Comparison of ENCODE assay signal across 21 mouse cellular contexts in the genomic region with DNA sequence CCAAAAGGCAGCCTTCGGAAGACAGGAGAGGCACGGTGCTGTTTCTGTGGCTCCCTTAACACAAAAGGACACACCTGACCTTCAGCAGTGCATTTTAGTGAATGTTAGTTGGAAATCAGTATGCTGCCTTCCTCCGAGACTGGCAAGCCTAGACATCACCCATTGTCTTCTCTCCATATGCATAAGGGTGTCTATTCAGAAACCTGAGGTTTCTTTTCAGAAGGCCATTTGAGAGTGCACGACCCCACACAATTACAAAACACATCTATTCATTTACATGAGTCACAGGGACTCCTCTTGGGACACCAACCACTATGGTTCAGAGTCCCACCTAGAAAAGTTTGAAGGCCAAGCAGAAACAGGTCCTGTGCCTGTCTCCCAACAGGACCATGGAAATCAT.
DNase-seq lines count a peak whose midpoint lies in the region; ATAC-seq and TF ChIP-seq lines count a peak whose summit lies in the region.
"Had no signal": no experiment of that assay in that cellular context is flagged by ENCODE, and none has a peak within 500 bp of the region (broad histone marks: within the 10 kb centered on the region; RNA-seq: fewer than 3 reads in every experiment).

No protein-coding gene starts in this region.

- no peaks in the 10 kb centered on the region for H3K9me3 ChIP-seq in hindbrain, embryonic 12.5 days (replicated peaks)
- H3K9me3 ChIP-seq in hindbrain, embryonic 10.5 days: 0 out of 2 replicates have a peak, but pooled peaks cover 3% of the 10 kb centered on the region
- no peaks in the 10 kb centered on the region for H3K9me3 ChIP-seq in midbrain, embryonic 13.5 days
- H3K9me3 ChIP-seq in midbrain, embryonic 16.5 days (replicated peaks; ENCODE audit: control insufficient read depth, low read length, poor library complexity, severe bottlenecking): no peaks in the 10 kb centered on the region
- H3K9me3 ChIP-seq in midbrain, postnatal 0 days (ENCODE audit: low read length): no peaks in the 10 kb centered on the region
- H3K9me3 ChIP-seq: embryonic facial prominence, embryonic 12.5 days; forebrain, embryonic 15.5 days; heart, embryonic 10.5 days; heart, embryonic 15.5 days had no signal

- 51% methylated on average over 4 of the region's 4 CpGs for WGBS in hindbrain, embryonic 12.5 days
- 46% methylated on average over 4 of the region's 4 CpGs for WGBS in hindbrain, embryonic 10.5 days
- 56% methylated on average over 4 of the region's 4 CpGs for WGBS in midbrain, embryonic 13.5 days
- 52% methylated on average over 4 of the region's 4 CpGs for WGBS in midbrain, embryonic 16.5 days
- 71% methylated on average over 4 of the region's 4 CpGs for WGBS in midbrain, postnatal 0 days

- H3K4me3 ChIP-seq in hindbrain, embryonic 12.5 days: no peak overlapping the region
- no peak overlapping the region for H3K4me3 ChIP-seq in hindbrain, embryonic 10.5 days
- H3K4me3 ChIP-seq in midbrain, embryonic 13.5 days (replicated peaks): no peak overlapping the region
- H3K4me3 ChIP-seq in midbrain, embryonic 16.5 days (ENCODE audit: low read depth, low read length): no peak overlapping the region
- H3K4me3 ChIP-seq in midbrain, postnatal 0 days (ENCODE audit: low read depth, low read length): no peak overlapping the region
- H3K4me3 ChIP-seq: embryonic facial prominence, embryonic 12.5 days; forebrain, embryonic 15.5 days; heart, embryonic 10.5 days; heart, embryonic 15.5 days had no signal

- peaks cover 22% of the 10 kb centered on the region for H3K4me1 ChIP-seq in hindbrain, embryonic 12.5 days
- peaks cover 46% of the 10 kb centered on the region for H3K4me1 ChIP-seq in hindbrain, embryonic 10.5 days (replicated peaks)
- H3K4me1 ChIP-seq in midbrain, embryonic 13.5 days (replicated peaks): peaks cover 36% of the 10 kb centered on the region
- H3K4me1 ChIP-seq in midbrain, embryonic 16.5 days (ENCODE audit: control insufficient read depth, insufficient read depth, low read length): peaks cover 18% of the 10 kb centered on the region
- H3K4me1 ChIP-seq in midbrain, postnatal 0 days (ENCODE audit: insufficient read depth, low read length): peaks cover 4% of the 10 kb centered on the region; the same call in 1 of the 2 replicates

- H3K27ac ChIP-seq in hindbrain, embryonic 12.5 days: peak overlapping the region; percentile 57; the same call in 1 of the 2 replicates
- H3K27ac ChIP-seq in hindbrain, embryonic 10.5 days: no peak overlapping the region
- H3K27ac ChIP-seq in midbrain, embryonic 13.5 days: peak overlapping the region; percentile 1; the same call in 1 of the 2 replicates
- H3K27ac ChIP-seq in midbrain, embryonic 16.5 days (ENCODE audit: low read length): no peak overlapping the region
- H3K27ac ChIP-seq in midbrain, postnatal 0 days (ENCODE audit: low read depth, low read length): no peak overlapping the region
- H3K27ac ChIP-seq: embryonic facial prominence, embryonic 12.5 days; forebrain, embryonic 15.5 days; heart, embryonic 15.5 days had no signal

- no peaks in the 10 kb centered on the region for H3K36me3 ChIP-seq in hindbrain, embryonic 12.5 days
- H3K36me3 ChIP-seq in hindbrain, embryonic 10.5 days: no peaks in the 10 kb centered on the region
- H3K36me3 ChIP-seq in midbrain, embryonic 13.5 days: no peaks in the 10 kb centered on the region
- H3K36me3 ChIP-seq in midbrain, embryonic 16.5 days (ENCODE audit: control insufficient read depth, insufficient read depth, low read length): no peaks in the 10 kb centered on the region
- H3K36me3 ChIP-seq in midbrain, postnatal 0 days (ENCODE audit: insufficient read depth, low read length): no peaks in the 10 kb centered on the region
- H3K36me3 ChIP-seq: embryonic facial prominence, embryonic 12.5 days; forebrain, embryonic 15.5 days; heart, embryonic 10.5 days; heart, embryonic 15.5 days had no signal

- no peak for ATAC-seq in hindbrain, embryonic 12.5 days (ENCODE audit: low FRiP score)
- no peak for ATAC-seq in midbrain, embryonic 13.5 days
- no peak for ATAC-seq in midbrain, embryonic 16.5 days
- ATAC-seq in midbrain, postnatal 0 days (ENCODE audit: low FRiP score): no peak
- ATAC-seq: intestine, embryonic 16.5 days had no signal

- no peak overlapping the region for H3K4me2 ChIP-seq in hindbrain, embryonic 12.5 days (replicated peaks)
- no peak overlapping the region for H3K4me2 ChIP-seq in midbrain, embryonic 13.5 days (replicated peaks)
- H3K4me2 ChIP-seq in midbrain, embryonic 16.5 days (ENCODE audit: low read length): no peak overlapping the region
- no peak overlapping the region for H3K4me2 ChIP-seq in midbrain, postnatal 0 days (ENCODE audit: low read depth, low read length, poor library complexity, severe bottlenecking)
- H3K4me2 ChIP-seq: embryonic facial prominence, embryonic 12.5 days; forebrain, embryonic 15.5 days; heart, embryonic 15.5 days had no signal

- H3K27me3 ChIP-seq in hindbrain, embryonic 12.5 days: no peaks in the 10 kb centered on the region
- H3K27me3 ChIP-seq in hindbrain, embryonic 10.5 days (ENCODE audit: insufficient read depth, poor library complexity, severe bottlenecking): no peaks in the 10 kb centered on the region
- no peaks in the 10 kb centered on the region for H3K27me3 ChIP-seq in midbrain, embryonic 13.5 days
- no peaks in the 10 kb centered on the region for H3K27me3 ChIP-seq in midbrain, embryonic 16.5 days (ENCODE audit: control insufficient read depth, insufficient read depth, low read depth, low read length)
- no peaks in the 10 kb centered on the region for H3K27me3 ChIP-seq in midbrain, postnatal 0 days (ENCODE audit: insufficient read depth, low read length)
- H3K27me3 ChIP-seq: CH12.LX; embryonic facial prominence, embryonic 12.5 days; heart, embryonic 15.5 days; Patski had no signal

- no peak for DNase-seq in hindbrain, embryonic 10.5 days (ENCODE audit: low spot score)
- peak; percentile 81 for DNase-seq in ES-CJ7 (ENCODE audit: low read depth, low spot score)
- no peak for DNase-seq in midbrain, postnatal 0 days (ENCODE audit: low spot score)
- no peak for DNase-seq in spleen, adult 18-20 months
- DNase-seq: adrenal gland, postnatal 14 days; cerebellum, adult 11-12 months; cerebellum, adult 9-10 months; cerebellum, postnatal 25 days; gastrocnemius, postnatal 36 days; heart, adult 18-20 months; heart, postnatal 14 days had no signal

- TF ChIP-seq CTCF in midbrain, postnatal 0 days (IDR thresholded peaks at IDR 0.05): 0 out of 2 replicates have a peak, but pooled peaks have one; percentile 4

- H3K9ac ChIP-seq in hindbrain, embryonic 12.5 days: no peak overlapping the region
- no peak overlapping the region for H3K9ac ChIP-seq in midbrain, embryonic 13.5 days (replicated peaks)
- no peak overlapping the region for H3K9ac ChIP-seq in midbrain, embryonic 16.5 days (ENCODE audit: low read depth, low read length)
- no peak overlapping the region for H3K9ac ChIP-seq in midbrain, postnatal 0 days (replicated peaks; ENCODE audit: low read length, poor library complexity, severe bottlenecking)
- H3K9ac ChIP-seq: embryonic facial prominence, embryonic 12.5 days; forebrain, embryonic 15.5 days; heart, embryonic 15.5 days had no signal

Comparison
In these comparisons a context has a peak if more than half of its experiments do, and no peak if none do; other contexts are left out.
1. H3K27ac ChIP-seq: peak in hindbrain, embryonic 12.5 days (single experiment) and midbrain, embryonic 13.5 days (single experiment); none in hindbrain, embryonic 10.5 days (single experiment), midbrain, embryonic 16.5 days (single experiment) and midbrain, postnatal 0 days (single experiment).